Mouse (Mus musculus): ENCODE results near the gene Btbd11.

- TF ChIP-seq POLR2A (IDR thresholded peaks at IDR 0.05; ENCODE audit: borderline replicate concordance, low read depth, low read length) = no peak
- TF ChIP-seq CTCF (IDR thresholded peaks at IDR 0.05; ENCODE audit: low read depth, low read length) = no peak
Measured at GRCm38 (mm10) chr10:85420851-85421628, 34.4 kb downstream of the Btbd11 start.
